Mouse (Mus musculus) heart, postnatal 0 days (tissue): ENCODE data around the gene Lamb2.

Experiments used
- CTCF ChIP-seq: IDR thresholded peaks from 2 replicates; pipeline ENCODE4 v1.5.1; 2016; ENCODE audit warnings: antibody characterized with exemption, control low read depth, low read depth
- EP300 ChIP-seq: IDR thresholded peaks from 2 replicates; pipeline ENCODE4 v1.6.1; 2016; ENCODE audit warnings: antibody characterized with exemption, low read depth

DNA sequence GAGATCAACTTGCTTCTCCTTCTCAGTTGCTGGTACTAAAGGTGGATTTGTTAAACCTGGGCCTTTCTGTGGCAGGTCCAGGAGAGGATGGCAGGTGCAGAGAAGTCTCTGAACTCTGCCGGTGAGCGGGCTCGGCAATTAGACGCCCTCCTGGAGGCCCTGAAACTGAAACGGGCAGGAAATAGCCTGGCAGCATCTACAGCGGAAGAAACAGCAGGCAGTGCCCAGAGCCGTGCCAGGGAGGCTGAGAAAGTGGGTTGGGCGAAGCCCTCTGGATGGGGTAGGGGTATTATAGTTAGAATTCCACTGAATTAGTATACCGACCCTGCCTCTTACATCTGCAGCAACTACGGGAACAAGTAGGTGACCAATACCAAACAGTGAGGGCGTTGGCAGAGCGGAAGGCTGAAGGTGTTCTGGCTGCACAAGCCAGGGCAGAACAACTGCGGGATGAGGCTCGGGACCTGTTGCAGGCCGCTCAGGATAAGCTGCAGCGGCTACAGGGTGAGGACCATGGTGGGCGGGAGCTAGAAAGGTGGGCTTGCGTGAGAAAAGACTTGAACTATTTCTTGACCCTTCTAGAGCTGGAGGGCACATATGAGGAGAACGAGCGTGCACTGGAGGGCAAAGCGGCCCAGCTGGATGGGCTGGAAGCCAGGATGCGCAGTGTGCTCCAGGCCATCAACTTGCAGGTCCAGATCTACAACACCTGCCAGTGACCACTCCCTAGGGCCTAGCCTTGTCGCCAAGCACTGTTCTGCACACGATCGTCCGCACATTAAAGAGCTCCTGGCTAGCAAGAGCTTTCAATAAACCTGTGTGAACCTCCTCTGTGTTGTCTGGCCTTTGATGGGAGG, 10.4 kb downstream of the Lamb2 start:
- TF ChIP-seq CTCF (no peak), EP300 (no peak)
